Mouse (Mus musculus) MEL (cell line): ENCODE results near the gene Hilpda. TPM values are rescaled to one million over a fixed set of nuclear protein-coding genes. Genes with fewer than 3 reads are reported as not detected.

Source experiments
- DNase-seq: peaks from one replicate; pipeline ENCODE4 v3.0.0; 2011; ENCODE audit warnings: low read depth, low spot score
- H3K27ac ChIP-seq: 2 replicates; pipeline ENCODE4 v1.5.1; 2012; ENCODE audit warnings: low read depth, mild to moderate bottlenecking, control low read depth, low read length, moderate library complexity; ENCODE audit not compliant: control insufficient read depth
- H3K27me3 ChIP-seq, 2 experiments: fragments of 150-350 bp in 1 of 2; sonication (generic) in 1 of 2; 2 replicates each; pipeline ENCODE4 v1.6.1; 2012; ENCODE audit warnings: low read length in 2 of 2, mild to moderate bottlenecking in 2 of 2, improper control_type of control experiment in 1 of 2, moderate library complexity in 1 of 2; ENCODE audit not compliant: insufficient read depth in 2 of 2, control insufficient read depth in 1 of 2
- H3K36me3 ChIP-seq, 2 experiments: 2 replicates each; pipeline ENCODE4 v1.6.1; 2012 to 2014; ENCODE audit warnings: low read length in 2 of 2, improper control_type of control experiment in 1 of 2, inconsistent platforms in 1 of 2, mild to moderate bottlenecking in 1 of 2; ENCODE audit not compliant: insufficient read depth in 2 of 2, control insufficient read depth in 1 of 2
- H3K4me1 ChIP-seq, 2 experiments: fragments of 150-350 bp in 1 of 2; sonication (generic) in 1 of 2; 2 replicates each; pipeline ENCODE4 v1.6.1; 2012; ENCODE audit warnings: low read length in 2 of 2, improper control_type of control experiment in 1 of 2, mild to moderate bottlenecking in 1 of 2; ENCODE audit not compliant: insufficient read depth in 2 of 2, control insufficient read depth in 1 of 2
- H3K4me3 ChIP-seq, 2 experiments: fragments of 150-350 bp in 1 of 2; sonication (generic) in 1 of 2; 2 replicates each; pipeline ENCODE4 v1.5.1; 2012; ENCODE audit warnings: low read depth in 2 of 2, low read length in 2 of 2, mild to moderate bottlenecking in 2 of 2, moderate library complexity in 2 of 2, control low read depth in 1 of 2, improper control_type of control experiment in 1 of 2; ENCODE audit not compliant: control insufficient read depth in 1 of 2, insufficient read depth in 1 of 2
- H3K79me2 ChIP-seq: 2 replicates; pipeline ENCODE4 v1.6.1; 2012; ENCODE audit warnings: mild to moderate bottlenecking, low read length, moderate library complexity; ENCODE audit not compliant: control insufficient read depth, poor library complexity, insufficient read depth
- H3K9ac ChIP-seq: 2 replicates; pipeline ENCODE4 v1.6.1; 2012; ENCODE audit warnings: low read depth, mild to moderate bottlenecking, control low read depth, low read length, moderate library complexity; ENCODE audit not compliant: control insufficient read depth, poor library complexity, severe bottlenecking
- H3K9me3 ChIP-seq: fragments of 150-350 bp; sonication (generic); replicated peaks from 2 replicates; pipeline ENCODE4 v1.6.1; 2012; ENCODE audit warnings: mild to moderate bottlenecking, low read length, improper control_type of control experiment, moderate library complexity; ENCODE audit not compliant: insufficient read depth
- CHD1 ChIP-seq: IDR thresholded peaks from 2 replicates; pipeline ENCODE4 v1.6.1; 2012; ENCODE audit warnings: low read depth, mild to moderate bottlenecking, inconsistent platforms, low read length, improper control_type of control experiment
- CHD2 ChIP-seq: IDR thresholded peaks from 2 replicates; pipeline ENCODE4 v1.6.1; 2011; ENCODE audit warnings: low read length, improper control_type of control experiment
- E2F4 ChIP-seq: IDR thresholded peaks from 2 replicates; pipeline ENCODE4 v1.6.1; 2011; ENCODE audit warnings: low read depth, low read length, improper control_type of control experiment, borderline replicate concordance
- EP300 ChIP-seq, 2 experiments: IDR thresholded peaks; 2 replicates each; pipeline ENCODE4 v1.6.1; 2011; ENCODE audit warnings: improper control_type of control experiment in 2 of 2, low read length in 2 of 2, low read depth in 1 of 2, mild to moderate bottlenecking in 1 of 2
- GATA1 ChIP-seq: IDR thresholded peaks from 2 replicates; pipeline ENCODE4 v1.6.1; 2011; ENCODE audit warnings: low read depth, low read length, improper control_type of control experiment
- MAFK ChIP-seq: IDR thresholded peaks from 2 replicates; pipeline ENCODE4 v1.6.1; 2011; ENCODE audit warnings: low read depth, mild to moderate bottlenecking, low read length, improper control_type of control experiment, borderline replicate concordance
- MAZ ChIP-seq: IDR thresholded peaks from 2 replicates; pipeline ENCODE4 v1.6.1; 2012; ENCODE audit warnings: low read depth, mild to moderate bottlenecking, inconsistent platforms, low read length, improper control_type of control experiment
- MXI1 ChIP-seq: IDR thresholded peaks from 2 replicates; pipeline ENCODE4 v1.6.1; 2011; ENCODE audit warnings: mild to moderate bottlenecking, low read depth, low read length, improper control_type of control experiment
- MYB ChIP-seq: IDR thresholded peaks from 2 replicates; pipeline ENCODE4 v1.6.1; 2011; ENCODE audit warnings: mild to moderate bottlenecking, low read depth, low read length, improper control_type of control experiment
- MYC ChIP-seq: IDR thresholded peaks from 2 replicates; pipeline ENCODE4 v1.6.1; 2011; ENCODE audit warnings: low read depth, mild to moderate bottlenecking, low read length, improper control_type of control experiment, moderate library complexity
- NRF1 ChIP-seq: IDR thresholded peaks from 2 replicates; pipeline ENCODE4 v1.6.1; 2014; ENCODE audit warnings: low read depth, mild to moderate bottlenecking, inconsistent platforms, low read length, improper control_type of control experiment, moderate library complexity; ENCODE audit not compliant: poor library complexity, insufficient read depth, severe bottlenecking
- POLR2AphosphoS5 ChIP-seq: IDR thresholded peaks from 2 replicates; pipeline ENCODE4 v1.6.1; 2012; ENCODE audit warnings: low read depth, borderline replicate concordance, mild to moderate bottlenecking, inconsistent platforms, low read length, moderate library complexity, mixed read lengths
- RCOR1 ChIP-seq: IDR thresholded peaks from 2 replicates; pipeline ENCODE4 v1.6.1; 2012; ENCODE audit warnings: low read depth, mild to moderate bottlenecking, inconsistent platforms, low read length, improper control_type of control experiment
- TAL1 ChIP-seq: IDR thresholded peaks from 2 replicates; pipeline ENCODE4 v1.6.1; 2012; ENCODE audit warnings: mild to moderate bottlenecking, inconsistent platforms, low read length, moderate library complexity, mixed read lengths
- USF1 ChIP-seq: IDR thresholded peaks from 2 replicates; pipeline ENCODE4 v1.6.1; 2014; ENCODE audit warnings: low read depth, mild to moderate bottlenecking, inconsistent platforms, low read length, improper control_type of control experiment, moderate library complexity
- ZNF384 ChIP-seq: IDR thresholded peaks from 2 replicates; pipeline ENCODE4 v1.6.1; 2012; ENCODE audit warnings: low read depth, mild to moderate bottlenecking, inconsistent platforms, low read length, improper control_type of control experiment
- polyA plus RNA-seq, 2 experiments: library from polyadenylated mRNA; stranded (reverse) in 1 of 2; unstranded in 1 of 2; fragments of >175 nt in 1 of 2; fragments of >200 nt in 1 of 2; gene quantifications; 2 replicates each; pipeline versions ENCODE4 v1.2.1 to v1.2.4; 2012; ENCODE audit warnings: low replicate concordance in 2 of 2, low read depth in 1 of 2; ENCODE audit not compliant: insufficient read length in 2 of 2, insufficient read depth in 1 of 2, missing spikeins in 1 of 2
- total RNA-seq: library from RNA; depleted of rRNA; stranded (reverse); fragments of 300-350 nt; gene quantifications from 2 replicates; pipeline ENCODE4 v1.2.3, GENCODE M21; 2012

Hilpda gene
- total and polyA plus RNA-seq, 3 experiments = 17.0 to 18.1 TPM; not detected in 1

DNA sequence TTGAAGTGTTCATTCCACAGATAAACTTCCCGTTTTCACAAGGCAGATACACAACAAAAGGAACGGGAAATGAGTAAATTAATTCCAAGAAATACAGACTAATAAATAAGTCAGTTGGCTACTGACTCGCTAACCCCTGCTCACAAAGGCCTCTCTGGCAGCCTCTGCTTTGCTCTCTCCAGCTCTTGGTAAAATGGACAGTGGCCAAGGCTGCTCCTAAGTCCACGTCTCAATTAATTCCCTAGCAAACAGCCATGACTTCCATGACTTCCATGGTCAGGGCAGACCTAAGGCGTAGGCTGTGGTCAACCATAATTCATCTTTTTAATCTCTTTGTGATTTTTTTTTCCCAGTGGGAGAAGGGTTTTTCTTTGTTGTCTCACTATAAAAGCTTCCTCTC lies 15.7 kb downstream of the Hilpda start:
- no peak for DNase-seq
- H3K36me3 ChIP-seq = no peaks in the 10 kb centered on the region

DNA sequence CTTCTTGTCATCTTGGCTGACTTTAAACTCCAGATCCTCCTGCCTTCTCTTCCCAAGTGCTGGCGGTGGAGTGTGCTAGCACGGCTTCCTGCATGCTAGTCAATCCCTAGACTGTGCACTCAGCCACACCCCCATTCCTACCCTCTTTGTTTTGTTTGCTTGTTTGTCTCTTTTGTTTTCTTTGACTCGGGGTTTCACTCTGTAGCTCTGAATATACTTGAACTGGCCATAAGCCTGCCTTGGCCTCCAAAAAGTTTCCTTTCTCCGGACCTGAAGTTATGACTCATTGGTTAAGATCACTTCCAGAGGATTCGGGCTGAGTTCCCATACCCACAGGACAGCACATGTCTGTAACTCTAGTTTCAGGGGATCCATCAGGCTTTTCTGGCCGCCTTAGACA lies 16.4 kb downstream of the Hilpda start:
- DNase-seq = no peak

More for the DNA sequence above, 15.7 kb downstream of the Hilpda start:
- Histone ChIP-seq H3K9me3 (no peaks in the 10 kb centered on the region), H3K27me3 (no peaks in the 10 kb centered on the region), H3K9ac (no peak overlapping the region), H3K4me3 (no peak overlapping the region), H3K27ac (no peak overlapping the region), H3K4me1 (no peaks in the 10 kb centered on the region), H3K79me2 (no peaks in the 10 kb centered on the region)
- no peak for TF ChIP-seq USF1
- no peak for TF ChIP-seq ZNF384
- TF ChIP-seq, all 39 proteins: peak for 0

DNA sequence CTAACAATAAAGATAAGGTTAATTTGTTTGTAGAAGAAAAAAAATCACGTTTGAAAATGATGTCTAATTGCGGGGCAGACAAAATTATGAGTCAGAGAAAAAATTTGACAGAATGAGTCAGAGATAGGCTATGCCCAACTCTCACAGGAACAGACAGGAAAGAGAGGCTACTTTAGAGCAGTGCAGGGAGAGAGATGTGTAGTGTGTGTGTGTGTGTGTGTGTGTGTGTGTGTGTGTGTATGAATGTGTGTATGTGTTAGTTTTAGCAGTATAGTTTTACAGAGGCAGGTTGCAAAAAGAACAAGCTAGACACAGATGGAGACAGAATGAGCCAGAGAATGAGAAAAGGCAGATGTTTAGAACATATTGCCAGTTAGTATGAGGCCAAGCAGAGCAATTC lies 26.8 kb downstream of the Hilpda start:
- no peak for DNase-seq
- Histone ChIP-seq H3K9me3 (no peaks in the 10 kb centered on the region), H3K4me3 (no peak overlapping the region), H3K36me3 (no peaks in the 10 kb centered on the region), H3K27me3 (peaks cover 4 to 5% of the 10 kb centered on the region in 2 experiments; a peak in 3 of 4 replicates), H3K4me1 (no peaks in the 10 kb centered on the region), H3K27ac (no peak overlapping the region), H3K9ac (no peak overlapping the region), H3K79me2 (no peaks in the 10 kb centered on the region)
- TF ChIP-seq POLR2AphosphoS5 = no peak
- no peak for TF ChIP-seq CHD1
- no peak for TF ChIP-seq TAL1
- no peak for TF ChIP-seq RCOR1
- TF ChIP-seq MXI1 = no peak
- no peak for TF ChIP-seq CHD2

More for the DNA sequence above, 16.4 kb downstream of the Hilpda start:
- no peaks in the 10 kb centered on the region for H3K4me1 ChIP-seq
- H3K4me3 ChIP-seq = no peak overlapping the region
- no peak overlapping the region for H3K9ac ChIP-seq
- no peaks in the 10 kb centered on the region for H3K79me2 ChIP-seq
- H3K27me3 ChIP-seq = no peaks in the 10 kb centered on the region
- H3K36me3 ChIP-seq = no peaks in the 10 kb centered on the region
- no peak overlapping the region for H3K27ac ChIP-seq
- TF ChIP-seq CHD2 (no peak), GATA1 (no peak), MYC (no peak), EP300 (IDR thresholded peaks at IDR 0.05; ENCODE audit: low read depth in 1 of 2, low read length in 2 of 2) (no peak), NRF1 (no peak), E2F4 (no peak), MAZ (no peak), MAFK (no peak), CHD1 (no peak), MYB (no peak)
- no peaks in the 10 kb centered on the region for H3K9me3 ChIP-seq
